Mouse (Mus musculus): ENCODE results near the gene Pdp2. TPM values are rescaled to one million over a fixed set of nuclear protein-coding genes. Genes with fewer than 3 reads are reported as not detected.

The Pdp2 gene
- polyA plus RNA-seq, 1 experiment from 2014 or later, result 4.4 TPM

- ATAC-seq (ENCODE audit: low read depth) (no peak), DNase-seq (no peak)
- Histone ChIP-seq H3K4me1 (replicated peaks) (no peaks in the 10 kb centered on the region), H3K9me3 (replicated peaks) (no peaks in the 10 kb centered on the region), H3K4me3 (replicated peaks) (no peak overlapping the region), H3K4me2 (no peak overlapping the region), H3K36me3 (no peaks in the 10 kb centered on the region), H3K9ac (no peak overlapping the region), H3K27ac (no peak overlapping the region), H3K27me3 (no peaks in the 10 kb centered on the region)
- WGBS (ENCODE audit: insufficient replicate concordance), result 39% methylated on average over 4 of the region's 4 CpGs
Measured at GRCm38 (mm10) chr8:104613119-104613518, 21.9 kb downstream of the Pdp2 start.

DNA sequence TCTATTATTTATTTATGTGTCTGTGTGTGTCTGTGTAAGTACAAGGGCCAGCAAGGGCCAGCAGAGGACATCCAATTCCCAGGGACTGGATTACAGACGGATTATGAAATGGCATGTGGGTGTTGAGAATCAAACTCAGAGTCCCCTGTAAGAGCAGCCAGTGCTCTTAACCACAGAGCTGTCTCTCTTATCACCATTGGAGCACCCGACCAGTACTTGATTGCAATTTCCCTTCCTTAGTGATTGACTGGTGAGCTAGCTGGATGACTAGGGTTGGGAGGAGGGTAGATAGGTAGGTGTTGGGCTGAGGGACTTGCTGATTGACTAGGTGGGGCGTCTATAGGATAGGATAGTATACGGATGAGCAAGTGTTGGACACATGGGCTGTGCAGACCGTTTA lies 29.5 kb downstream of the Pdp2 start:
- DNase-seq, result no peak
- ATAC-seq (ENCODE audit: low read depth), result no peak
- WGBS (ENCODE audit: insufficient replicate concordance), result 41% methylated on average over 5 of the region's 5 CpGs

GRCm38 (mm10) chr8:104624161-104624560 lies 32.9 kb downstream of the Pdp2 start, which contains the start of gene Cdh16:
Cdh16 (minus strand) TSS chr8:104624396.
- Histone ChIP-seq H3K4me1 (replicated peaks) (no peaks in the 10 kb centered on the region), H3K36me3 (no peaks in the 10 kb centered on the region), H3K27me3 (no peaks in the 10 kb centered on the region), H3K9me3 (replicated peaks) (no peaks in the 10 kb centered on the region), H3K4me2 (no peak within 1 kb of the TSS), H3K27ac (no peak within 1 kb of the TSS), H3K9ac (no peak within 1 kb of the TSS), H3K4me3 (replicated peaks) (no peak within 1 kb of the TSS)
- DNase-seq (no peak), ATAC-seq (ENCODE audit: low read depth) (no peak)
- 62% methylated on average over 6 of the region's 6 CpGs for WGBS (ENCODE audit: insufficient replicate concordance)

More for the DNA sequence above, 29.5 kb downstream of the Pdp2 start:
- Histone ChIP-seq H3K9me3 (replicated peaks) (no peaks in the 10 kb centered on the region), H3K4me3 (replicated peaks) (no peak overlapping the region), H3K4me1 (replicated peaks) (no peaks in the 10 kb centered on the region), H3K27me3 (no peaks in the 10 kb centered on the region), H3K4me2 (no peak overlapping the region), H3K36me3 (no peaks in the 10 kb centered on the region), H3K27ac (no peak overlapping the region), H3K9ac (no peak overlapping the region)

DNA sequence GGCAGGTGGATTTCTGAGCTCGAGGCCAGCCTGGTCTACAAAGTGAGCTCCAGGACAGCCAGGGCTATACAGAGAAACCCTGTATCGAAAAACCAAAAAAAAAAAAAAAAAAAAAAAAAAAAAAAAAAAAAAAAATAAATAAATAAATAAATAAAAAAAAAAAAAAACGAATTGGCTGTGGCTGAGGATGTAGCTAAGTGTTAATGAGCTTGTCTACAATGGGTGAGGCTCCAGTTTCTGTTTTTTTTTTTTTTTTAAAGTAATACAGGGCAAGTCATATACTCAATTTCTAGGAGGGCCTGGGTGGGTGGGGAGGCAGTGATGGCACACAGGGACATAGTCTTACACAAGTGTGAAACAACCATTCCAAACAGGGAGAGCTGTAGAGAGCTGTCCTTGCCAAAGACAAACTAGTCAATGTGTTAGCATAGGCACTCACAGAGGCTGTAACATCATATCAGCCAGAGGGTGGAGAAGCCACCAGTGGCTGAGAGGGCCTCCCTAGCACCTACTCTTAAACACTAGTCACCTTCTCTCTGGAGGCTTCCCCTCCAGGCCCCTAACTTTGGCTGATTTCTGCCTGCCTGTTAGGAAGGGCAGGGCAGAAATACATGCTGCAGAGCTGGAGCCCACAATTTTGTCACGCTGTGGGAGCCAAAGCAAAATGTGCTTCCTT lies 36.0 kb downstream of the Pdp2 start:
- Histone ChIP-seq H3K36me3 (no peaks in the 10 kb centered on the region), H3K4me2 (no peak overlapping the region), H3K27me3 (peaks cover 27% of the 10 kb centered on the region), H3K4me1 (replicated peaks) (peaks cover 20% of the 10 kb centered on the region), H3K4me3 (replicated peaks) (no peak overlapping the region), H3K27ac (no peak overlapping the region), H3K9me3 (replicated peaks) (no peaks in the 10 kb centered on the region), H3K9ac (no peak overlapping the region)
- DNase-seq (no peak), ATAC-seq (ENCODE audit: low read depth) (no peak)
- WGBS (ENCODE audit: insufficient replicate concordance), result 44% methylated on average over 4 of the region's 4 CpGs

DNA sequence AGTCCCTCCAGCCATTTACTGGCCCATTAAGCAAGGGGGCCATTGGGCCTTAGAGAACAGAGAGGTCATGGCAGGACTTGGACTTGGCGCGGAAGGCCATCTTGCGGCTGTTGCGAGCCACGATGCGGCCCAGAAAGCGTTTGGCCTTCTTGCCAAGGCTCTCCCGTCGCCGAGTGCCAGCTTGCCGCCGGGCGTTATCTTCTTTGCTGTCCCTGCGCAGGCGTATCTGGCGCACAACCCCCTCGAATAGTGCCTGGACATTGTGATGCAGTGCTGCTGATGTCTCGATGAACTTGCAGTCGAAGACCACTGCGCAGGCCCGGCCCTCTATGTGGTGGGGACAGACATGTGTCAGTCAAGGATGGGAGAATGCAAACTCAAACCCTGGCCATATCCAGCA lies 37.2 kb downstream of the Pdp2 start:
- Histone ChIP-seq H3K9ac (no peak overlapping the region), H3K4me3 (replicated peaks) (no peak overlapping the region), H3K27ac (no peak overlapping the region), H3K27me3 (peaks cover 30% of the 10 kb centered on the region), H3K9me3 (replicated peaks) (no peaks in the 10 kb centered on the region), H3K4me1 (replicated peaks) (peaks cover 21% of the 10 kb centered on the region), H3K4me2 (no peak overlapping the region), H3K36me3 (no peaks in the 10 kb centered on the region)
- DNase-seq (no peak), ATAC-seq (ENCODE audit: low read depth) (no peak)
- WGBS (ENCODE audit: insufficient replicate concordance), result 87% methylated on average over 21 of the region's 21 CpGs

DNA sequence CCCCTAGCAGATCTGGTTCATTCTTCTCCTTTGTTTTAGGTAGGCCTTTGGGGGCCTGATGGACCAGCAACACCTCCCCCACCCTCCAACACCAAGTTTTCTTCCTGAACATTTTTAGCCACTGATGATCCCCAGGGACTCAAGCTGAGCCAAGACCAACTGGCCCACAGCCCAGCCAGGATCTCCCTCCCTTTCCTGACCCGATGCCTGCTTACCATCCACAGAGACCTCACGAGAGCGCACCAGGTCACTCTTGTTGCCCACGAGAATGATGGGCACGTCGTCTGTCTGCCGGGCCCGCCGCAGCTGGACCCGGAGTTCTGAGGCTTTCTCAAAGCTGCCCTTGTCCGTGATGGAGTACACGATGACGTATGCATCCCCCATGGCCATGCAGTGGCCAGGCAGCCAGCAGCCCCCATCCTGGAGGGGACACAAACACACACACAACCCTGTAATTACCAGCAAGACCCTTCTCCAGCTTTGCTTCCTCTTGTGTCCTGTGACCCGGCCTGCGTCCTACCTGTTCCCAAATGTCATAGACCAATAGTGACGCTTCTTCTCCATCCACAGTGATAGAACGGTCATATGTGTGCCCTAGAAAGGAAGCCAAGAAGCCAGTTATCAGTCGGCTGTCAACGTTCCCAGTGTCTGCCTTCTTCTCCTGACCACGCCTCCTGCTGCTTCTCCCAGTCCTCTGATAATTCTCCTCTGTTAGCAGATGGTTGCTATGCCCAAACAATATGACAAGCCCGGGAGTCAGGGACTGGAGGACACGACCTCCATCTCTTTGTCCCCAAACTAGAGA lies 38.3 kb downstream of the Pdp2 start:
- Histone ChIP-seq H3K9ac (no peak overlapping the region), H3K9me3 (replicated peaks) (no peaks in the 10 kb centered on the region), H3K4me1 (replicated peaks) (peaks cover 21% of the 10 kb centered on the region), H3K4me2 (no peak overlapping the region), H3K27me3 (peaks cover 30% of the 10 kb centered on the region), H3K4me3 (replicated peaks) (no peak overlapping the region), H3K27ac (no peak overlapping the region), H3K36me3 (no peaks in the 10 kb centered on the region)
- WGBS (ENCODE audit: insufficient replicate concordance), result 55% methylated on average over 22 of the region's 22 CpGs
- no peak for DNase-seq
- ATAC-seq (ENCODE audit: low read depth), result peak; percentile 26; the same call in 1 of the 2 replicates

DNA sequence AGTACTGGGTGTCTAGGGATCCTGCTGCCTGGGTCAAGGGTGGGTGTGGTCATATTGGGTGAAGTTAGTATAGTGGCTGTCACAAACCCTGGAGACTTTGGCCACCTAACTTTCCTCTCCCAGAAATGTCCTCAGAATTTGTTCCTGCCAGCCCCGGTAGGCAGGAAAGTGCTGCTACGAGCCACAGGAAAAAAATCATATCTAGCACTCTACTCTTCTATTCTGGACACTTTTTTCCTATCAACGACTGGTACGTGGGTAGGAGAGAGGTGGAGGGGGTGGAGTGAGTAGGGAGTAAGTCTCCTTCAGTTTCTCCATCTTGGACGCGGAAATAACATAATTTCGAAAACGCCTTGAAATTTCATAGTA lies 38.8 kb downstream of the Pdp2 start:
- WGBS (ENCODE audit: insufficient replicate concordance), result 25% methylated on average over 8 of the region's 8 CpGs
- Histone ChIP-seq H3K4me3 (replicated peaks) (peak overlapping the region; percentile 30; the same call in 1 of the 2 replicates), H3K4me1 (replicated peaks) (peaks cover 21% of the 10 kb centered on the region), H3K9me3 (replicated peaks) (no peaks in the 10 kb centered on the region), H3K27me3 (peaks cover 30% of the 10 kb centered on the region), H3K9ac (no peak overlapping the region), H3K36me3 (no peaks in the 10 kb centered on the region), H3K27ac (no peak overlapping the region), H3K4me2 (peak overlapping the region; percentile 56)
- DNase-seq (no peak), ATAC-seq (ENCODE audit: low read depth) (no peak)

DNA sequence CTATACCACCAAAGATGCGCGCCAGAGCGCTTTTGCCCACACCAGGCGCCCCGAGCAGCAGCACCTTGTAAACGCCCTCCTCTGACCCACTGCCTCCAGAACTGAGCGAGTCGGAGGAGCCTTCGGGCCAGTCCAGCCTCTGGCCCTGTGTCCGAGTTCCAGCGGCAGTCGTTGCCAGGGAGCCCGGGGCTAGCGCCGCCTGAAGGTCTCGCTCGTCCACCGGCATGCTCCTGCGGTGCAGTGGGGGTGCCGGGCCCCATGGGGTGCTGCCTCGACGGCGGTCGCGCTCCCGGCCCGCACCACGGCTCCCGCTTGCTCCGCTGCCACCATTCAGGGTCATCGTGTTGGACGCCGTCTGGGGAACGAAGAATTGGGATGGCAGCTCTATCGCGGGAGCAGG lies 39.3 kb downstream of the Pdp2 start:
- Histone ChIP-seq H3K27me3 (peaks cover 30% of the 10 kb centered on the region), H3K36me3 (no peaks in the 10 kb centered on the region), H3K27ac (no peak overlapping the region), H3K9me3 (replicated peaks) (no peaks in the 10 kb centered on the region), H3K4me2 (peak overlapping the region; percentile 56), H3K4me3 (replicated peaks) (peak overlapping the region; percentile 30), H3K4me1 (replicated peaks) (peaks cover 21% of the 10 kb centered on the region), H3K9ac (no peak overlapping the region)
- WGBS (ENCODE audit: insufficient replicate concordance), result 2% methylated on average over 36 of the region's 36 CpGs
- DNase-seq (no peak), ATAC-seq (ENCODE audit: low read depth) (0 out of 2 replicates have a peak, but pooled peaks have one; percentile 22)

DNA sequence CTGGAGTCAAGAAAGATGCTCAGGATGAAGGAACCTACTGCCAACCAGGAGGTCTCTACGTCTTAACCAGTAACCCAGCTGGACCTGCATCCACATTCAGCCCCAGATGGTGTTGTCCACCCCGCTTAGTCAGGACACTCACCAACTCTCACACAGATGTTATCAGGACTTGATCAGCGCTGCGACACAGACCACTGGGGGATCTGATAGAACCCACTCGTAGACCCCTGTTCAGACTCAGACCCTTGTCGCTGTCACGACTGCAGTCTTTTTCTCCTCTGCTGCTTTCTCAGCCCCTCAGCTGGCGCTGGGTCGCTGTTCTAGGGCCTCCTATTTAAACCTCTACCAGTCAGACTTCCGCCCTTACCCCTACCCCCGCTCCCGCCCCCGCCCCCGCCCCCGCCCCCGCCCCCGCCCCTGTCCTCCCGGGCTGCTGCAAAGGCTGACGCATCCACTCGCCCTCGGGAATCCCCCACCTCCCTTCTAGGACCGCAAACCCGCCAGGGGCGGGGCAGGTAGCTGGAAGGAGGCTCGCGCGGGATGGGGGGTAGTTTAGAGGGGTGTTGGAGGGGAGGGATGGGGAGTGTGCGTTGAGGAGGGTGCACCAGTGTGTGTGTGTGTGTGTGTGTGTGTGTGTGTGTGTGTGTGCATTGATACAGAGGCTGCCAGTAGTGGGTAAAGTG lies 39.9 kb downstream of the Pdp2 start, which contains the start of gene Rrad:
Gene Rrad, minus strand, starts transcription at position 347 of the 683 bp plus-strand sequence.
- peaks cover 21% of the 10 kb centered on the region for H3K4me1 ChIP-seq (replicated peaks)
- no peaks in the 10 kb centered on the region for H3K36me3 ChIP-seq
- peak within 1 kb of the TSS; percentile 30 for H3K4me3 ChIP-seq (replicated peaks)
- no peak within 1 kb of the TSS for H3K27ac ChIP-seq
- H3K4me2 ChIP-seq, result peak within 1 kb of the TSS; percentile 56
- DNase-seq (no peak), ATAC-seq (ENCODE audit: low read depth) (peak; percentile 24)
- H3K9ac ChIP-seq, result no peak within 1 kb of the TSS
- no peaks in the 10 kb centered on the region for H3K9me3 ChIP-seq (replicated peaks)
- under 1% methylated on average over 24 of the region's 28 CpGs for WGBS (ENCODE audit: insufficient replicate concordance)
- peaks cover 30% of the 10 kb centered on the region for H3K27me3 ChIP-seq

DNA sequence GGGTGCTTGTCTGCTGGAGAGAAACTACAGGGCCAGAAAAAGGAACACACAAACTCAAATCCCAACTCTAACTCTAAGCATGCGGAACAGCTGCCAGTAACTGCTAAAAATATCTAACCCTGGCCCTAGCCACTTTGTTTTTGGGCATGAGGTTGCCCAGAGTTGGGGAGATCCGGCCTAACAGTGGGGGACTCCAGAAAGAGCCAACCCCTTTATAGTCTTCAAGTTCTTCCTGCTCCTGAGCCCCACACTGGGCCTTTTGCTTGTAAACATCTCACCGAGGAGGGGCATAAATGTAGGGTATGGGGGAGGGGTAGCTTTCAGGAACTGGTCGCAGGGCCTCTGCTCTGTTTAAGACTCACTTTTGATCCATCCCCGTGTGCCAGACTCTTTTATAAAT lies 40.7 kb downstream of the Pdp2 start:
- H3K9ac ChIP-seq, result no peak overlapping the region
- peak overlapping the region; percentile 56; the same call in 1 of the 2 replicates for H3K4me2 ChIP-seq
- DNase-seq, result no peak
- H3K36me3 ChIP-seq, result no peaks in the 10 kb centered on the region
- H3K4me1 ChIP-seq (replicated peaks), result peaks cover 21% of the 10 kb centered on the region
- ATAC-seq (ENCODE audit: low read depth), result no peak
- peaks cover 30% of the 10 kb centered on the region for H3K27me3 ChIP-seq
- H3K27ac ChIP-seq, result no peak overlapping the region
- H3K4me3 ChIP-seq (replicated peaks), result no peak overlapping the region
- 30% methylated on average over 5 of the region's 5 CpGs for WGBS (ENCODE audit: insufficient replicate concordance)
- H3K9me3 ChIP-seq (replicated peaks), result no peaks in the 10 kb centered on the region

DNA sequence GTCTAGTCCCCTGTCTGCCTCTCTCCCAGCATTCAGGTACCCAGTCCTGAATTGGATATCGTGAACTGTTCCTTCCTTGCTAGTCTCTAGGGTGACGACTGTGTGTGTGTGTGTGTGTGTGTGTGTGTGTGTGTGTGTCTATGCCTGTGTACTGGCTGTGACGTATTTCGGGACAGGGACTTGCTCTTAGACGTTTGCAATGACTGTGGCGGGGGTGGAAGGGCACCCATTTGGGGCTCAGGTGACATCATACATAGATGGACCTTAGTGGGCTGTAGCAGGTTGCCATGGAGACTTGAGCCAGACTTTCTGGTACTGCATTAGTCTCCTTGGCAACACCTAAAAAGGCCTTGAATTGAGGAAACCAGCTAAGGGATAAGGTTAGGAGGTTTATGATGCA lies 41.2 kb downstream of the Pdp2 start:
- DNase-seq, result no peak
- no peak overlapping the region for H3K9ac ChIP-seq

More for the DNA sequence above, 41.2 kb downstream of the Pdp2 start:
- H3K27me3 ChIP-seq, result peaks cover 30% of the 10 kb centered on the region
- H3K27ac ChIP-seq, result no peak overlapping the region
- H3K4me2 ChIP-seq, result no peak overlapping the region
- no peak for ATAC-seq (ENCODE audit: low read depth)
- WGBS (ENCODE audit: insufficient replicate concordance), result 56% methylated on average over 6 of the region's 6 CpGs
- peaks cover 21% of the 10 kb centered on the region for H3K4me1 ChIP-seq (replicated peaks)
- no peak overlapping the region for H3K4me3 ChIP-seq (replicated peaks)
- no peaks in the 10 kb centered on the region for H3K9me3 ChIP-seq (replicated peaks)
- H3K36me3 ChIP-seq, result 0 out of 2 replicates have a peak, but pooled peaks cover 2% of the 10 kb centered on the region

All from liver, embryonic 13.5 days (tissue).